Mouse (Mus musculus) C2C12 (cell line): Measurements from ENCODE around the gene Gpr153. TPM values are rescaled to one million over a fixed set of nuclear protein-coding genes. Genes with fewer than 3 reads are reported as not detected.

Source experiments
- H3K27me3 ChIP-seq: one replicate; pipeline ENCODE4 v1.6.1; 2011; ENCODE audit not compliant: control insufficient read depth, insufficient read depth, insufficient read length
- H3K36me3 ChIP-seq: one replicate; pipeline ENCODE4 v1.6.1; 2011; ENCODE audit not compliant: control insufficient read depth, insufficient read depth
- H3K4me3 ChIP-seq: one replicate; pipeline ENCODE4 v1.5.1; 2011; ENCODE audit warnings: mild to moderate bottlenecking, control low read depth; ENCODE audit not compliant: poor library complexity, insufficient read depth, severe bottlenecking
- H3K79me2 ChIP-seq: one replicate; pipeline ENCODE4 v1.6.1; 2011; ENCODE audit not compliant: control insufficient read depth, insufficient read depth
- H3K79me3 ChIP-seq: one replicate; pipeline ENCODE4 v1.6.1; 2011; ENCODE audit warnings: low read depth, control low read depth
- H3ac ChIP-seq: one replicate; pipeline ENCODE3; 2011; ENCODE audit warnings: low read depth; ENCODE audit not compliant: control insufficient read depth, insufficient read length
- CEBPB ChIP-seq: IDR thresholded peaks from one replicate; pipeline ENCODE4 v1.6.1; 2011; ENCODE audit warnings: low read depth, mild to moderate bottlenecking, control low read depth, moderate library complexity
- CTCF ChIP-seq: IDR thresholded peaks from one replicate; pipeline ENCODE4 v1.5.1; 2011; ENCODE audit not compliant: control insufficient read depth, insufficient read depth, insufficient read length
- FOSL1 ChIP-seq: IDR thresholded peaks from one replicate; pipeline ENCODE4 v1.8.0; 2011; ENCODE audit warnings: mild to moderate bottlenecking, low read length; ENCODE audit not compliant: poor library complexity, insufficient read depth, severe bottlenecking
- MAX ChIP-seq: IDR thresholded peaks from one replicate; pipeline ENCODE4 v1.6.1; 2011; ENCODE audit warnings: mild to moderate bottlenecking, control low read depth
- MYOD1 ChIP-seq: IDR thresholded peaks from one replicate; pipeline ENCODE4 v1.6.1; 2011; ENCODE audit warnings: low read depth; ENCODE audit not compliant: control insufficient read depth, insufficient read length
- MYOG ChIP-seq: IDR thresholded peaks from one replicate; pipeline ENCODE4 v1.6.1; 2011; ENCODE audit not compliant: control insufficient read depth, insufficient read length; ENCODE audit errors: extremely low read depth
- USF1 ChIP-seq: IDR thresholded peaks from one replicate; pipeline ENCODE4 v1.6.1; 2011; ENCODE audit warnings: low read depth, mild to moderate bottlenecking, control low read depth, moderate library complexity
- polyA plus RNA-seq: library from polyadenylated mRNA; unstranded; fragments of >200 nt; fragmentation: generic; extraction: Trizol; gene quantifications from one replicate; pipeline ENCODE4 v1.2.1, GENCODE M21; 2012; ENCODE audit warnings: missing spikeins

Gene Gpr153
- polyA plus RNA-seq, 1 experiment = 5.4 TPM

DNA sequence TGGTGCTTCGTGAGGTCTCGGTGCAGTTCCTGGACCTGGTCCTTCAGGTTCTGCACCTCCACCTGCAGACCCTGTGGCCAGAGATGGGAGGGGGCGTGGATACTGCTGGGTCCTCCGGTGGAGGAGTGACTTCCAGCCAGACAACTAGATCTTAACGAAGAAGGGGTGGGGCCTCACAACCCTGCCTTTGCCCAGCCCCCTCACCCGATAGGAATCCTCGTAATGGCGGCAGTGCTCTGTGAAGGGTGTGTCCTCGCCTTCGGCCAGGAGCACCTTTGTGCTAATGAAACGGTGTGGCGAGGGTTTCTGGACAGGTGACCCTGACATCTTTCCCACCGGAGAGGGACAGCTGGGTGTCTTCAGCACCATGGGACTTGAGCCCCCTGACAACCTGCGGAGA is 38.2 kb downstream of the Gpr153 start:
- H3K4me3 ChIP-seq = no peak overlapping the region
- no peaks in the 10 kb centered on the region for H3K36me3 ChIP-seq
- H3K79me2 ChIP-seq = no peaks in the 10 kb centered on the region
- H3ac ChIP-seq = no peak overlapping the region
- TF ChIP-seq MAX (no peak), MYOD1 (no peak), CTCF (no peak), MYOG (no peak), USF1 (no peak), FOSL1 (no peak), CEBPB (no peak)
- no peaks in the 10 kb centered on the region for H3K79me3 ChIP-seq
- H3K27me3 ChIP-seq = peaks cover 23% of the 10 kb centered on the region

DNA sequence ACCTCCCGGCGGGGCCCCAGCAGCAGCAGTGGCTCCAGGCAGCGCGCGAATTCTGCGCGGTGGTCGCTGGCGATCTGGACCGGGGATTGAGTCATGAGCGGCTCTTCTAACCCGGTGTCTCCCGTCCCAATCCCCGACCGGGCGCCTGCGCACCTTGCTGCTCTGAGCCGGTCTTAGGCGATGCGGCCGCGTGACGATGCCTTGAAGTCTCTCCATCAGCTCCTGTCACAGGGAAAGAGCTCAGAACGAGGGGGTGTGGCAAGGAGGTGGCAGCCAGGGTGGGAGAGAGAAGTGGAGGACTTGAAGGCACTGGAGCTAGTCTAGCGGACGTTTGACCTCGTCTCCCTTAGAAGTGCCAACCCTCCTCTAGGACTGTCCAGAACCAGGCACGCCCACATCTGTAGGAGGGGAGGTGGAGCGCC is 39.2 kb downstream of the Gpr153 start:
- H3K4me3 ChIP-seq = no peak overlapping the region
- no peak for TF ChIP-seq FOSL1
- TF ChIP-seq CEBPB = no peak
- TF ChIP-seq MAX = no peak
- TF ChIP-seq CTCF = no peak
- TF ChIP-seq MYOD1 = no peak
- TF ChIP-seq MYOG = no peak

DNA sequence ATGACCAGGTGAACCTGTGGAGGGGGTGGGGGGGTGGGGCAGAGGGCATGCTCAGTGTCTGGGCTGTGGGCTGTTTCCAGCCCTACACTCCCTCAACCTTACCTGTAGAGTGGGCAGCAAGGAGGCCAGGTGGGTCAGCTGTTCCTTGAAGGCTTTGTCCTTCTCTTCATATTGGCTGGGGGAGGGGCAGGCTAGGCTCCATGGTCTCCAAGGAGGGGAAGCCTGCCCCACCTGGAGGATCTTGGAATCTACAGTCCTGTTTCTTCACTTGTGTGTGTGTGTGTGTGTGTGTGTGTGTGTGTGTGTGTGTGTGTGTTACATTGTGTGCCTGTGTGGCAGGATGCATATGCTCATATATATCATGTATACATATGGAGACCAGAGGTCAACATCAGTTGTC is 39.9 kb downstream of the Gpr153 start:
- no peak overlapping the region for H3ac ChIP-seq
- no peak overlapping the region for H3K4me3 ChIP-seq
- H3K79me2 ChIP-seq = no peaks in the 10 kb centered on the region
- H3K36me3 ChIP-seq = no peaks in the 10 kb centered on the region
- TF ChIP-seq USF1 = no peak
- TF ChIP-seq MAX = no peak
- TF ChIP-seq CEBPB = no peak
- TF ChIP-seq MYOG = no peak
- TF ChIP-seq MYOD1 = no peak
- no peak for TF ChIP-seq CTCF
- TF ChIP-seq FOSL1 = no peak
- H3K79me3 ChIP-seq = no peaks in the 10 kb centered on the region
- peaks cover 23% of the 10 kb centered on the region for H3K27me3 ChIP-seq

More for the DNA sequence above, 39.2 kb downstream of the Gpr153 start:
- Histone ChIP-seq H3K79me2 (no peaks in the 10 kb centered on the region), H3K36me3 (no peaks in the 10 kb centered on the region), H3K79me3 (no peaks in the 10 kb centered on the region), H3ac (peak overlapping the region; percentile 22), H3K27me3 (peaks cover 23% of the 10 kb centered on the region)

DNA sequence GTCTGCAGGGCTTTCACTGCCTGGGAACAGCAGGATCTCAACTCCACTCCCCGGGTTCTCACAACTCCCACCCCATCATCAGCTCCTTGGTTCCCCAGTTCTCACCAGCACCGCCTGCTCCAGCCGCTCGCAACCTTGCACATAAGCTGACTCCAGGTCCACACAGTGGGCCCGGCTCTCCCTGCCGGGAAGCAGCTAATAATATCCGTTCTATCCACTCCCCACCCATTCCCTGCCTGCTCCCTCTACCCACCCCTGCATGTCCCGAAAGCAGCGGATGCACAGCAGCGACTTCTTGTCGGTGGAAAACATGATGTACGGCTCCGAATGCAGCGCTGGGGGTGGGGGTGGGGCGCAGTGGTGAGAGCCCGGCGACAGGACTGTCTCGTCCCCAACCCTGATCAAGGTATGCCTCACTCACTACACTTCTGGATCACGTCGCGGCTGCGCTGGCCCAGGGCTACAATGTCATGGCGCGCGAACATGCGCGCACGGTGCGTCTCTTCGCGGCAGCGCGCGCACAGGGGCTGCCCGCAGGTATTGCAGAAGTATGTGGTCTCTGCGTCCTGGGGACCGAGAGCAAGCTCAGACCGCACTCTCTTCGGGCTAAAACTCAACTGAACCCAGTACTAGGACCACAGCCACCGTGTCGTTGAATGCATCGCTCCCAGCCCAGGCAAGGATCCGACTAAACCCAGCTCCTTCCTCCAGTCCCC is 41.6 kb downstream of the Gpr153 start:
- no peak for TF ChIP-seq CTCF
- Histone ChIP-seq H3K36me3 (no peaks in the 10 kb centered on the region), H3K27me3 (peaks cover 23% of the 10 kb centered on the region), H3ac (no peak overlapping the region), H3K79me3 (no peaks in the 10 kb centered on the region), H3K79me2 (no peaks in the 10 kb centered on the region), H3K4me3 (no peak overlapping the region)

DNA sequence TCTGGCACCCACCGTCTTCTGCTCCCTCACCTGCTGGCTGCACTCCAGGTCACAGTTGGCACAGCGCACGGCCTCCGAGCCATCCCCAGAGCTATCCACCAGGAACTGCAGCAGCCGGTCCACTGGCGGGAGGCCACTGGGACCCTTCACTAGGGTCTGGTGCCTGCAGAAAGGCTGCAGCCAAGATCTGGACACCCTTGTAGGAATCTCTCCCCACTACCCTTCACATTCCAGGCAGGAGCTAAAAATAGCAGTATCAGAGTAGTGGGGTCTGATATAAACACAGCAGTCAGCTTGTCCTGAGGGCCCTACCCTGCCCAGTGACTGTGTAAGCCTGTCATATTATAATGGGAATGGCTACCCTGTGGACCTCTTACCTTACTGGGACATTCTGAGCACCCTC is 43.6 kb downstream of the Gpr153 start:
- no peak overlapping the region for H3ac ChIP-seq
- TF ChIP-seq USF1 = no peak
- no peak for TF ChIP-seq MYOG
- TF ChIP-seq MAX = no peak
- TF ChIP-seq CTCF = no peak
- no peak for TF ChIP-seq MYOD1
- no peak for TF ChIP-seq FOSL1
- TF ChIP-seq CEBPB = no peak
- no peak overlapping the region for H3K4me3 ChIP-seq
- H3K36me3 ChIP-seq = no peaks in the 10 kb centered on the region
- no peaks in the 10 kb centered on the region for H3K79me3 ChIP-seq
- H3K27me3 ChIP-seq = peaks cover 23% of the 10 kb centered on the region
- H3K79me2 ChIP-seq = no peaks in the 10 kb centered on the region

DNA sequence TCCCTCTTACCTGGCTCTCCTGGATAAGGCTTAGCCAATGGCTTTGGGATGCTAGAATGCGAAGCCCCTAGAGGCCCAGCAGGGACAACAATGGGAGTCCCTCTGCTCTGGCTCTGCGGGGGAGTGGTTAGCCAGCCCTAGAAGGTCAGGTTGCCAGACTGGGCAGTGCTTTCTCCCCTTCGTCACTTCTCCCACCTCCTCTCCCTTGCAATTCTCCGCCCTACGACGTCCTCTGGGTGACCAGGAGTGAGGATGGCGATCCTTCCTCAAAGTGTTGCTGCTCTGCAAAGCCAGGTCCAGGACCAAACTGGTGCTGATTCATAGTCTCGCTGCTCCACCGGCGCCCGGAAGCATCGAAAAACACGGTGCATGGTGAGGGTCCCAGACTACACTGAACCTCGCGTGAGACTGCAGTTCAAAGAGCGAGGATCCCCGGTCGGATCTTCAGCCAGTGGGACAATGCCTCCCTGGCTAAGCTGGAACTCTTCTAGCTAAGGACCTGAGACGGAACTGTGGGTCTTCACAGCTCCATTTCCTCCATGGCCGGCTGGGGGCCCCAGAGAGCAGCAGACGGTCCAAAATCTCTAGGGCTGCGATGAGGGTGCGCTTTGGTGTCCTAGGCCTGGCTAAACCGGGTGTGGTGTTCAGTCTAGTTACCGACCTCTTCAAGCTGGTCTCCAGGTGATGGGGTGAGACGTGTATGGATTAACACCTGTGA is 44.6 kb downstream of the Gpr153 start, which contains the start of gene Rnf207:
Gene Rnf207, minus strand, starts transcription at position 477 of the 718 bp plus-strand sequence.
- no peak for TF ChIP-seq MYOD1
- peak; percentile 49 for TF ChIP-seq CTCF
- Histone ChIP-seq H3K79me3 (no peaks in the 10 kb centered on the region), H3ac (peak within 1 kb of the TSS; percentile 14), H3K27me3 (peaks cover 23% of the 10 kb centered on the region), H3K79me2 (no peaks in the 10 kb centered on the region), H3K36me3 (no peaks in the 10 kb centered on the region), H3K4me3 (no peak within 1 kb of the TSS)
